Mouse (Mus musculus) small intestine, adult 2 months (tissue): ENCODE measurements around the gene Gm10644.
A peak's percentile ranks its signal among the peaks of the same experiment; 100 is the strongest.

Experiments used
- CTCF ChIP-seq: fragments of 200-500 bp; IDR thresholded peaks from 2 replicates; pipeline ENCODE4 v1.5.1; 2012; ENCODE audit warnings: low read depth, mild to moderate bottlenecking, control low read depth, inconsistent platforms, low read length, moderate library complexity, mixed read lengths; ENCODE audit not compliant: insufficient replicate concordance, insufficient read length; ENCODE audit errors: extremely low read depth
- POLR2A ChIP-seq: fragments of 200-500 bp; IDR thresholded peaks from 2 replicates; pipeline ENCODE4 v1.6.1; 2012; ENCODE audit warnings: low read depth, mild to moderate bottlenecking, control low read depth, inconsistent platforms, low read length, moderate library complexity

DNA sequence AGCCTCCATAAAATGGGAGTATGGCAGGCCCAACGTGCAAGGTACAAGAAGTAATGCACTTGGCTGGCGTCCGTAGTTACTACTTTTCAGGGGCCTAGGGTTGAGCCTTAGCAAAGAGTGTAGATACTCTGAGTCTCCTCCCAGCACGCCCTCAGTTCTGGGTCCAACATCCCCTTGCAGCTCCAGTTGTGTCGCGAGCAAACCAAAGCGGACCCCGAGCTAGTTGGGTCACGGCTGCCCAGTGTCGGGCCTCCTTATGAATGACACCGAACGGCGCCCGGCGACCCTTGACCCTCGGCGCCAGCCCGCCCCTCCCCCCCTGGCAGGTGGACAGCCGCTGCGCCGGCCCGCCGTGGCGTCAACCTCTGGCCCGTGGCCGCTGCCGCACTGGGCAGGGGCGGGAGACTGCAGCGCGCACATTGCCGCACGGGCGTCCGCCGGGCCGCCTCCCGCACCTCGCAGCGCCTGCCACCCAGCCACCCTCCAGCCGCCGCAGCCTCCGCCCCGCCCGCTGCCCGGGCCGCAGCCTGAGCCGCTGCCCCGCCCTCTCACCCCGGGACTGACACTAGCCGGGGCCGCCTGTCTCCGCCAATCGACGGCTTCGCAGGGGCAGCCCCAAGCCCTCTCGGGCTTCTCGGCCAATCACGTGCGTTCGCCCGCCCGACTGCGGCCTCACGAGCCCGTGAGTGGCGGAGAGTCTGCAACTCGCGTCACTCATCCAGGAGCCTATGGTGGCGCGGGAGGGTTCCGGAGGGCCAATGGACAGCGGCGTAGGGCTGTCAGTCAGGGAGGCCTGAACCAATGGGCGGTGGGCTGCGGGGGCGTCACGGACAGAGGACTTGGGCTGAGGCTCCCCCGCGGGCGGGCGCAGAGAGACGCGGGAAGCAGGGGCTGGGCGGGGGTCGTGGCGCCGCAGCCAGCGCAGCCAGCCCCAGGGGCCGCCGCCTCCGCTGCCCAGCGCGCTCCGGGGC lies 17.4 kb upstream of the Gm10644 start, which contains the start of gene Prkaca:
- 0 out of 2 replicates have a peak, but pooled peaks have one; percentile 58 for TF ChIP-seq POLR2A
- TF ChIP-seq CTCF = no peak
